Mouse (Mus musculus) olfactory bulb, adult 2 months (tissue): Measurements from ENCODE around the gene Specc1l. TPM values are rescaled to one million over a fixed set of nuclear protein-coding genes. Genes with fewer than 3 reads are reported as not detected.

Experiments used
- H3K27ac ChIP-seq: fragments of 200-500 bp; 2 replicates; pipeline ENCODE4 v1.5.1; 2012; ENCODE audit warnings: low read depth, low read length; ENCODE audit not compliant: insufficient read depth
- H3K4me1 ChIP-seq: fragments of 200-500 bp; 2 replicates; pipeline ENCODE4 v1.6.1; 2012; ENCODE audit warnings: low read length; ENCODE audit not compliant: control insufficient read depth, insufficient read depth
- H3K4me3 ChIP-seq: fragments of 200-500 bp; 2 replicates; pipeline ENCODE4 v1.5.1; 2012; ENCODE audit warnings: mild to moderate bottlenecking, low read depth, low read length, moderate library complexity; ENCODE audit not compliant: insufficient read depth
- CTCF ChIP-seq: fragments of 200-500 bp; IDR thresholded peaks from 2 replicates; pipeline ENCODE4 v1.5.1; 2012; ENCODE audit warnings: low read depth, mild to moderate bottlenecking, low read length, moderate library complexity; ENCODE audit not compliant: insufficient read depth
- POLR2A ChIP-seq: fragments of 200-500 bp; IDR thresholded peaks from 2 replicates; pipeline ENCODE4 v1.6.1; 2012; ENCODE audit warnings: mild to moderate bottlenecking, low read depth, low read length, moderate library complexity; ENCODE audit not compliant: insufficient read depth
- WGBS: fragments of 180-500 bp; shearing (Covaris S2); methylation state at CpG from one replicate; pipeline ENCODE4 v1.1.7; 2018; 5-methylcytosine and 5-hydroxymethylcytosine counted together
- polyA plus RNA-seq: library from polyadenylated mRNA; stranded (reverse); fragments of >200 nt; gene quantifications from 2 replicates; pipeline ENCODE4 v1.2.4, GENCODE M21; 2012; ENCODE audit warnings: low replicate concordance; ENCODE audit not compliant: missing spikeins, insufficient read depth, insufficient read length

Gene Specc1l
- polyA plus RNA-seq, 1 experiment = not detected

DNA sequence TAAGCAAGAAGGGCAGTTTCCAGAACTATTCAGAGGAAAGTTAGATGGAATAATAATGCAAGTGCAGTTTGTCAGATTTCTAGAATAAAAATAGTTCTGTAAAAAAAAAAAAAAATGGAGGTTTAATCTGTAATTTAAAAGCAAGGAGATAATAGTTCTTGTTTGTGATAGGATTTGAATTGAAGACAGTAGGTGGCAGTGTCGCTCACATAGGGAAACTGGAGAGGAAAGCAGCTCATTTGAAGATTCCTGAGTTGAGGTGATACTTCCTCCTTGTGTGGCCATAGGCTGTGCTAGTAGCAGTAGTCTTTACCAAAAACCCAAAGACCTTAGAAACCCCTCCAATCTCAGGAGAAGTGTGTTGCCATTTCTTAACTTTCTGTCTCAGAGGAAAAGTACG is 43.2 kb downstream of the Specc1l start:
- Histone ChIP-seq H3K27ac (no peak overlapping the region), H3K4me1 (peaks cover 9% of the 10 kb centered on the region), H3K4me3 (no peak overlapping the region)
- 59% methylated on average over 2 of the region's 2 CpGs for WGBS
- TF ChIP-seq POLR2A = no peak
- TF ChIP-seq CTCF = no peak

GRCm38 (mm10) chr10:75257401-75257800 is 45.5 kb downstream of the Specc1l start:
- Histone ChIP-seq H3K4me1 (peaks cover 7% of the 10 kb centered on the region), H3K27ac (no peak overlapping the region), H3K4me3 (no peak overlapping the region)
- WGBS = 54% methylated on average over 3 of the region's 3 CpGs
- no peak for TF ChIP-seq CTCF
- TF ChIP-seq POLR2A = no peak

DNA sequence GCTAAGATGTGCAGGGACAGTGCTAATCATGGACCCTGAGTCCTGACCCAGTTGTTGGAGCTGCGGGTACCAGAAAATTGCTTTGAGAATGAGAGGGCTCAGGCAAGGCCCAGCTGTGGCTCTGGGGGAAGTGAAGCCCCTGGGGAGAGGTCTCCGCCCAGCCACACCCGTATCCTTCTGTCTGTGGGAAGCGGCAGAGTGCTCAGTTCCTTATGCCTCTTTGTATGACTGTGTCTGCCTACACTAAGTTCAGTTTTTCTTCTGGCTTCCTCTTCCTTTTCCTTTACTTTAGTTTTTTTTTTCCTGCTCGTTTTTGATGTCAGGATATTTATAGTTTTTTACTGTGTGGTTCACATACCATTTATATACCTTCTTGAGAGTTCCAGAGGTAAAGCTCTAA is 46.4 kb downstream of the Specc1l start:
- TF ChIP-seq POLR2A (no peak), CTCF (no peak)
- Histone ChIP-seq H3K4me1 (peaks cover 7% of the 10 kb centered on the region), H3K27ac (no peak overlapping the region; the same call in 1 of the 2 replicates), H3K4me3 (no peak overlapping the region)
- 36% methylated on average over 5 of the region's 5 CpGs for WGBS

- WGBS = 97% methylated on average over 5 of the region's 5 CpGs
- TF ChIP-seq POLR2A (no peak), CTCF (no peak)
These were observed 49.4 kb downstream of the Specc1l start for GRCm38 (mm10) chr10:75261268-75261667.

GRCm38 (mm10) chr10:75264993-75265555 is 53.2 kb downstream of the Specc1l start:
- H3K27ac ChIP-seq = no peak overlapping the region
- 34% methylated on average over 3 of the region's 3 CpGs for WGBS
- TF ChIP-seq CTCF (no peak), POLR2A (no peak)
- H3K4me1 ChIP-seq = no peaks in the 10 kb centered on the region
- H3K4me3 ChIP-seq = no peak overlapping the region

More at GRCm38 (mm10) chr10:75261268-75261667, 49.4 kb downstream of the Specc1l start:
- Histone ChIP-seq H3K27ac (no peak overlapping the region), H3K4me1 (peaks cover 7% of the 10 kb centered on the region), H3K4me3 (no peak overlapping the region)

- H3K4me3 ChIP-seq = no peak overlapping the region
- no peaks in the 10 kb centered on the region for H3K4me1 ChIP-seq
- no peak for TF ChIP-seq POLR2A
- TF ChIP-seq CTCF = no peak
- no peak overlapping the region for H3K27ac ChIP-seq
- WGBS = 91% methylated on average over 4 of the region's 4 CpGs
These were observed 61.1 kb downstream of the Specc1l start for GRCm38 (mm10) chr10:75273020-75273419.

GRCm38 (mm10) chr10:75276427-75277013 is 64.6 kb downstream of the Specc1l start:
- WGBS = 86% methylated on average over 12 of the region's 12 CpGs
- TF ChIP-seq POLR2A = no peak
- no peak for TF ChIP-seq CTCF
- no peak overlapping the region for H3K27ac ChIP-seq

GRCm38 (mm10) chr10:75277501-75277900 is 65.6 kb downstream of the Specc1l start:
- WGBS = 89% methylated on average over 1 of the region's 1 CpGs
- Histone ChIP-seq H3K4me1 (no peaks in the 10 kb centered on the region), H3K4me3 (no peak overlapping the region), H3K27ac (no peak overlapping the region)
- no peak for TF ChIP-seq POLR2A
- TF ChIP-seq CTCF = no peak

More at GRCm38 (mm10) chr10:75276427-75277013, 64.6 kb downstream of the Specc1l start:
- H3K4me1 ChIP-seq = no peaks in the 10 kb centered on the region
- no peak overlapping the region for H3K4me3 ChIP-seq

DNA sequence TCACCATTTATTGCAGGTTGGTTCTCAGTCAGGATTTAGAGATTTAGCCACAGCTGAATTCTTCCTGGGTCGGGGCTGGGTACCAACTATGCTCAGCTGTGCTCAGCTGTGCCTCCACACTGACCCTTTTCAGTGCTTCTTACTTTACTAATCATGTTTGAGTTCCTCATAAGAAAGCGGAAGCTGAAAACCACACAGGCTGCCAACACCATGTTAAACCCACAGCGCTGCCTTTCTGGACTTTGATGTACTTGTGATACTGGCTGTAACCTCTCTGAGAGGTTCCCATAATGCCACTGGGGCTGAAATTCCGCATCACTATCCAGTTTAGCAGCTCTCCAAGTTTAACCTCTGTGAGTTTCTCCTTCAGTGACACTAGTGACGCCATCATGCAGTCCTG is 70.8 kb downstream of the Specc1l start:
- Histone ChIP-seq H3K4me1 (no peaks in the 10 kb centered on the region), H3K27ac (no peak overlapping the region), H3K4me3 (no peak overlapping the region)
- TF ChIP-seq POLR2A (no peak), CTCF (no peak)
- 64% methylated on average over 5 of the region's 5 CpGs for WGBS

- no peak overlapping the region for H3K4me3 ChIP-seq
- H3K4me1 ChIP-seq = no peaks in the 10 kb centered on the region
- no peak overlapping the region for H3K27ac ChIP-seq
- WGBS = 87% methylated on average over 3 of the region's 3 CpGs
- TF ChIP-seq POLR2A (no peak), CTCF (no peak)
These were observed 71.9 kb downstream of the Specc1l start for GRCm38 (mm10) chr10:75283821-75284220.
